ENCODE assay signal across 8 mouse cellular contexts in genomic region chr14:98167186-98168038, GRCm38 (mm10). TPM values are rescaled to one million over a fixed set of nuclear protein-coding genes. Genes with fewer than 3 reads are reported as not detected.
DNase-seq lines count a peak whose midpoint lies in the region; ATAC-seq and TF ChIP-seq lines count a peak whose summit lies in the region.

No protein-coding gene starts in this region.

- peak overlapping the region; percentile 95 for H3K4me2 ChIP-seq in embryonic facial prominence, embryonic 13.5 days
- H3K4me2 ChIP-seq in heart, postnatal 0 days (ENCODE audit: low read depth, low read length): peak overlapping the region; percentile 86

- peak overlapping the region; percentile 51 for H3K27ac ChIP-seq in embryonic facial prominence, embryonic 13.5 days
- H3K27ac ChIP-seq in heart, postnatal 0 days (ENCODE audit: low read depth): peak overlapping the region; percentile 67
- H3K27ac ChIP-seq in spleen, adult 2 months (ENCODE audit: insufficient read depth, low read length): no peak overlapping the region

- ATAC-seq in embryonic facial prominence, embryonic 13.5 days (ENCODE audit: insufficient number of reproducible peaks, insufficient read depth, low FRiP score, low TSS enrichment, low read depth): peak; percentile 72
- ATAC-seq in heart, postnatal 0 days (ENCODE audit: insufficient read depth, low read depth): peak; percentile 43; the same call in 1 of the 2 replicates
- ATAC-seq in megakaryocyte, adult 5-6 weeks (ENCODE audit: poor library complexity, severe bottlenecking): peak; percentile 50
- no peak for ATAC-seq in inflammation-experienced regulatory T-cells, adult 6 months

- H3K4me1 ChIP-seq in embryonic facial prominence, embryonic 13.5 days: 0 out of 2 replicates have a peak, but pooled peaks cover 2% of the 10 kb centered on the region
- no peaks in the 10 kb centered on the region for H3K4me1 ChIP-seq in heart, postnatal 0 days (ENCODE audit: control insufficient read depth, insufficient read depth)
- no peaks in the 10 kb centered on the region for H3K4me1 ChIP-seq in spleen, adult 2 months (ENCODE audit: control insufficient read depth, insufficient read depth, insufficient read length)

- peak overlapping the region; percentile 78 for H3K9ac ChIP-seq in embryonic facial prominence, embryonic 13.5 days
- H3K9ac ChIP-seq in heart, postnatal 0 days (replicated peaks; ENCODE audit: low read depth, low read length): peak overlapping the region; percentile 55

- TF ChIP-seq CTCF in heart, postnatal 0 days (IDR thresholded peaks at IDR 0.05; ENCODE audit: low read depth): peak; percentile 26
- TF ChIP-seq CTCF in spleen, adult 2 months (IDR thresholded peaks at IDR 0.05; ENCODE audit: extremely low read depth, insufficient read depth, insufficient read length, insufficient replicate concordance): no peak

- peak overlapping the region; percentile 80 for H3K4me3 ChIP-seq in embryonic facial prominence, embryonic 13.5 days
- H3K4me3 ChIP-seq in heart, postnatal 0 days (ENCODE audit: low read depth, low read length): peak overlapping the region; percentile 79
- peak overlapping the region; percentile 39; the same call in 1 of the 2 replicates for H3K4me3 ChIP-seq in spleen, adult 2 months (ENCODE audit: extremely low read depth, insufficient read depth, insufficient read length)

- TF ChIP-seq EP300 in heart, postnatal 0 days (IDR thresholded peaks at IDR 0.05; ENCODE audit: low read depth): no peak

- no peaks in the 10 kb centered on the region for H3K36me3 ChIP-seq in embryonic facial prominence, embryonic 13.5 days
- no peaks in the 10 kb centered on the region for H3K36me3 ChIP-seq in heart, postnatal 0 days (replicated peaks; ENCODE audit: control insufficient read depth, insufficient read depth, low read length)
- H3K36me3 ChIP-seq in spleen, adult 2 months (ENCODE audit: control insufficient read depth, insufficient read depth, low read length): no peaks in the 10 kb centered on the region

- no peaks in the 10 kb centered on the region for H3K9me3 ChIP-seq in embryonic facial prominence, embryonic 13.5 days
- H3K9me3 ChIP-seq in heart, postnatal 0 days (replicated peaks; ENCODE audit: control insufficient read depth, low read length): no peaks in the 10 kb centered on the region

- no peak for TF ChIP-seq POLR2A in spleen, adult 2 months (IDR thresholded peaks at IDR 0.05; ENCODE audit: low read depth, low read length)

- H3K27me3 ChIP-seq in embryonic facial prominence, embryonic 13.5 days: peaks cover 18% of the 10 kb centered on the region
- 0 out of 2 replicates have a peak, but pooled peaks cover 4% of the 10 kb centered on the region for H3K27me3 ChIP-seq in heart, postnatal 0 days (ENCODE audit: control insufficient read depth, insufficient read depth, low read length)
- H3K27me3 ChIP-seq in spleen, adult 2 months (ENCODE audit: control insufficient read depth, insufficient read depth, low read length): peaks cover 3% of the 10 kb centered on the region; the same call in 1 of the 2 replicates

- 2% methylated on average over 33 of the region's 33 CpGs for WGBS in embryonic facial prominence, embryonic 13.5 days
- WGBS in heart, postnatal 0 days: 2% methylated on average over 33 of the region's 33 CpGs
- 1% methylated on average over 33 of the region's 33 CpGs for WGBS in spleen, adult 2 months

- peak; percentile 4 to 5 for DNase-seq in thymus, postnatal 36 days
- DNase-seq in thymus, postnatal 25 days: no peak
- no peak for DNase-seq in heart, postnatal 0 days (ENCODE audit: low spot score)
- peak; percentile 82 to 84 for DNase-seq in kidney, postnatal 25 days
- DNase-seq in spleen, adult 2 months (ENCODE audit: low read depth in 1 of 2, low spot score in 2 of 2): no peak

RNA-seq across cellular contexts. Expression of gene Dach1, which starts 2.2 kb away (rescaled TPM):
- 2.1 and 3.1 TPM in 2 replicates for polyA plus RNA-seq in embryonic facial prominence, embryonic 13.5 days (2015; fragmentation: Nextera tagmentation; extraction: Ambion mirVana)
- total RNA-seq in heart, postnatal 0 days (2014; rRNA removed; ENCODE audit: low replicate concordance): 1.6 and 2.5 TPM in 2 replicates
- polyA plus RNA-seq in heart, postnatal 0 days (2015; fragmentation: Nextera tagmentation; extraction: Ambion mirVana): 1.5 and 1.6 TPM in 2 replicates
- total RNA-seq in megakaryocyte, adult 5-6 weeks (2015): 7.2 and 8.1 TPM in 2 replicates
- total RNA-seq in megakaryocyte, adult 5-6 weeks (2017): 4.1 and 8.0 TPM in 2 replicates
- polyA plus RNA-seq in spleen, adult 2 months (2012; rRNA removed): 0.23 and 0.28 TPM in 2 replicates
- polyA plus RNA-seq in inflammation-experienced regulatory T-cells, adult 6 months (2017; shearing (Covaris generic)): not detected

Comparison
In these comparisons a context has a peak if more than half of its experiments do, and no peak if none do; other contexts are left out.
1. DNase-seq: peak in thymus, postnatal 36 days (2 of 2) and kidney, postnatal 25 days (2 of 2); none in thymus, postnatal 25 days (single experiment), heart, postnatal 0 days (single experiment) and spleen, adult 2 months (0 of 2).
2. Peak in every context shown above with its lines, with median percentiles within 50 percentile points of each other: H3K4me3 ChIP-seq.